ENCODE assay signal across 8 mouse cellular contexts in genomic region chr3:76001156-76001555, GRCm38 (mm10). TPM values are rescaled to one million over a fixed set of nuclear protein-coding genes. Genes with fewer than 3 reads are reported as not detected.
DNase-seq lines count a peak whose midpoint lies in the region; ATAC-seq and TF ChIP-seq lines count a peak whose summit lies in the region.

No protein-coding gene starts in this region.

- no peaks in the 10 kb centered on the region for H3K4me1 ChIP-seq in forebrain, embryonic 11.5 days (replicated peaks; ENCODE audit: control insufficient read depth, insufficient read depth, low read length)
- H3K4me1 ChIP-seq in forebrain, embryonic 10.5 days, result no peaks in the 10 kb centered on the region
- no peaks in the 10 kb centered on the region for H3K4me1 ChIP-seq in forebrain, embryonic 13.5 days
- H3K4me1 ChIP-seq in midbrain, embryonic 13.5 days (replicated peaks), result no peaks in the 10 kb centered on the region
- no peaks in the 10 kb centered on the region for H3K4me1 ChIP-seq in stomach, postnatal 0 days (replicated peaks; ENCODE audit: control insufficient read depth, insufficient read depth)

- no peaks in the 10 kb centered on the region for H3K9me3 ChIP-seq in forebrain, embryonic 11.5 days (ENCODE audit: control insufficient read depth, low read length)
- H3K9me3 ChIP-seq in forebrain, embryonic 10.5 days, result no peaks in the 10 kb centered on the region
- H3K9me3 ChIP-seq in forebrain, embryonic 13.5 days (replicated peaks), result no peaks in the 10 kb centered on the region
- no peaks in the 10 kb centered on the region for H3K9me3 ChIP-seq in midbrain, embryonic 13.5 days
- no peaks in the 10 kb centered on the region for H3K9me3 ChIP-seq in stomach, postnatal 0 days (ENCODE audit: control insufficient read depth, low read length)

- no peak overlapping the region for H3K27ac ChIP-seq in forebrain, embryonic 11.5 days (ENCODE audit: low read depth, low read length)
- no peak overlapping the region for H3K27ac ChIP-seq in forebrain, embryonic 10.5 days
- no peak overlapping the region for H3K27ac ChIP-seq in forebrain, embryonic 13.5 days
- no peak overlapping the region for H3K27ac ChIP-seq in midbrain, embryonic 13.5 days
- H3K27ac ChIP-seq in stomach, postnatal 0 days (replicated peaks), result no peak overlapping the region

- WGBS in forebrain, embryonic 11.5 days, result 50% methylated on average over 4 of the region's 4 CpGs
- WGBS in forebrain, embryonic 10.5 days, result 51% methylated on average over 4 of the region's 4 CpGs
- 50% methylated on average over 4 of the region's 4 CpGs for WGBS in forebrain, embryonic 13.5 days
- WGBS in midbrain, embryonic 13.5 days, result 42% methylated on average over 4 of the region's 4 CpGs
- WGBS in stomach, postnatal 0 days, result 47% methylated on average over 4 of the region's 4 CpGs

- no peaks in the 10 kb centered on the region for H3K27me3 ChIP-seq in forebrain, embryonic 11.5 days (ENCODE audit: control insufficient read depth, insufficient read depth, low read length)
- H3K27me3 ChIP-seq in forebrain, embryonic 10.5 days (ENCODE audit: poor library complexity, severe bottlenecking), result no peaks in the 10 kb centered on the region
- H3K27me3 ChIP-seq in forebrain, embryonic 13.5 days, result no peaks in the 10 kb centered on the region
- no peaks in the 10 kb centered on the region for H3K27me3 ChIP-seq in midbrain, embryonic 13.5 days
- H3K27me3 ChIP-seq in stomach, postnatal 0 days (ENCODE audit: control insufficient read depth, insufficient read depth, low read length), result no peaks in the 10 kb centered on the region

- no peak overlapping the region for H3K4me3 ChIP-seq in forebrain, embryonic 11.5 days (ENCODE audit: low read depth, low read length)
- H3K4me3 ChIP-seq in forebrain, embryonic 10.5 days, result no peak overlapping the region
- no peak overlapping the region for H3K4me3 ChIP-seq in forebrain, embryonic 13.5 days
- H3K4me3 ChIP-seq in midbrain, embryonic 13.5 days (replicated peaks), result no peak overlapping the region
- H3K4me3 ChIP-seq in stomach, postnatal 0 days (ENCODE audit: low read depth, low read length), result no peak overlapping the region

- no peaks in the 10 kb centered on the region for H3K36me3 ChIP-seq in forebrain, embryonic 11.5 days (ENCODE audit: control insufficient read depth, insufficient read depth, low read length)
- H3K36me3 ChIP-seq in forebrain, embryonic 10.5 days (replicated peaks), result no peaks in the 10 kb centered on the region
- H3K36me3 ChIP-seq in forebrain, embryonic 13.5 days (ENCODE audit: poor library complexity, severe bottlenecking), result no peaks in the 10 kb centered on the region
- no peaks in the 10 kb centered on the region for H3K36me3 ChIP-seq in midbrain, embryonic 13.5 days
- no peaks in the 10 kb centered on the region for H3K36me3 ChIP-seq in stomach, postnatal 0 days (ENCODE audit: control insufficient read depth, insufficient read depth, low read length)

- peak; percentile 86 for TF ChIP-seq CTCF in stomach, postnatal 0 days (IDR thresholded peaks at IDR 0.05; ENCODE audit: low read depth)

- H3K9ac ChIP-seq in forebrain, embryonic 11.5 days (ENCODE audit: low read length), result no peak overlapping the region
- H3K9ac ChIP-seq in forebrain, embryonic 13.5 days, result no peak overlapping the region
- H3K9ac ChIP-seq in midbrain, embryonic 13.5 days (replicated peaks), result no peak overlapping the region
- H3K9ac ChIP-seq in stomach, postnatal 0 days (ENCODE audit: low read length), result no peak overlapping the region

- no peak overlapping the region for H3K4me2 ChIP-seq in forebrain, embryonic 11.5 days (ENCODE audit: low read depth, low read length, severe bottlenecking)
- no peak overlapping the region for H3K4me2 ChIP-seq in forebrain, embryonic 13.5 days
- no peak overlapping the region for H3K4me2 ChIP-seq in midbrain, embryonic 13.5 days (replicated peaks)
- no peak overlapping the region for H3K4me2 ChIP-seq in stomach, postnatal 0 days (replicated peaks; ENCODE audit: low read depth)

- TF ChIP-seq EP300 in stomach, postnatal 0 days (optimal IDR thresholded peaks at IDR 0.05), result no peak

- peak; percentile 76 for ATAC-seq in forebrain, embryonic 11.5 days (replicated peaks; ENCODE audit: low FRiP score)
- peak; percentile 89 for ATAC-seq in forebrain, embryonic 13.5 days
- ATAC-seq in midbrain, embryonic 13.5 days, result peak; percentile 69; the same call in 1 of the 2 replicates
- ATAC-seq in stomach, postnatal 0 days (ENCODE audit: low FRiP score, low TSS enrichment), result peak; percentile 71; the same call in 1 of the 2 replicates

- no peak for DNase-seq in forebrain, embryonic 11.5 days (ENCODE audit: low spot score)
- no peak for DNase-seq in forebrain, embryonic 10.5 days (ENCODE audit: extremely low spot score, low spot score)
- peak; percentile 4 to 8 for DNase-seq in urinary bladder, postnatal 36 days (ENCODE audit: low spot score in 2 of 2)
- no peak for DNase-seq in urinary bladder, postnatal 10 days (ENCODE audit: low spot score)
- peak; percentile 51 for DNase-seq in kidney, postnatal 36 days
- DNase-seq in stomach, postnatal 0 days (ENCODE audit: low spot score), result peak; percentile 16

RNA-seq across cellular contexts. Expression of gene Golim4, which starts 44.4 kb away (rescaled TPM):
- 46.9 and 47.6 TPM in 2 replicates for polyA plus RNA-seq in forebrain, embryonic 11.5 days (2014; fragmentation: Nextera tagmentation; extraction: Ambion mirVana)
- polyA plus RNA-seq in forebrain, embryonic 10.5 days (2016; fragmentation: Nextera tagmentation; extraction: Ambion mirVana), result 50.1 and 57.1 TPM in 2 replicates
- polyA plus RNA-seq in forebrain, embryonic 13.5 days (2015; fragmentation: Nextera tagmentation; extraction: Ambion mirVana), result 38.5 and 39.6 TPM in 2 replicates
- 28.8 and 31.1 TPM in 2 replicates for polyA plus RNA-seq in midbrain, embryonic 13.5 days (2015; fragmentation: Nextera tagmentation; extraction: Ambion mirVana)
- 40.0 and 40.3 TPM in 2 replicates for polyA plus RNA-seq in stomach, postnatal 0 days (2015; fragmentation: Nextera tagmentation; extraction: Ambion mirVana)

Comparison
In these comparisons a context has a peak if more than half of its experiments do, and no peak if none do; other contexts are left out.
1. DNase-seq: peak in urinary bladder, postnatal 36 days (2 of 2), kidney, postnatal 36 days (2 of 2) and stomach, postnatal 0 days (single experiment); none in forebrain, embryonic 11.5 days (single experiment), forebrain, embryonic 10.5 days (single experiment) and urinary bladder, postnatal 10 days (single experiment).
2. Peak in every context shown above with its lines, with median percentiles within 50 percentile points of each other: ATAC-seq.